Mouse (Mus musculus) limb, embryonic 12.5 days (tissue): Measurements from ENCODE around the gene Vapa. TPM values are rescaled to one million over a fixed set of nuclear protein-coding genes. Genes with fewer than 3 reads are reported as not detected.

ENCODE experiments used
- ATAC-seq: fragments of 200-750 bp; cut with Nextera tagmentation; 2 replicates; pipeline ENCODE4 v1.8.0; 2017; ENCODE audit warnings: low read depth, moderate TSS enrichment; ENCODE audit not compliant: insufficient number of reproducible peaks, insufficient read depth, low FRiP score, low TSS enrichment
- H3K27ac ChIP-seq: fragments of 300-500 bp; sonication (generic); 2 replicates; pipeline ENCODE4 v1.5.1; 2016; ENCODE audit warnings: mild to moderate bottlenecking, moderate library complexity
- H3K27me3 ChIP-seq: fragments of 300-500 bp; sonication (generic); 2 replicates; pipeline ENCODE4 v1.6.1; 2016; ENCODE audit warnings: mild to moderate bottlenecking, moderate library complexity
- H3K36me3 ChIP-seq: fragments of 300-500 bp; sonication (generic); 2 replicates; pipeline ENCODE4 v1.6.1; 2016; ENCODE audit warnings: mild to moderate bottlenecking, moderate library complexity
- H3K4me1 ChIP-seq: fragments of 300-500 bp; sonication (generic); replicated peaks from 2 replicates; pipeline ENCODE4 v1.6.1; 2016
- H3K4me2 ChIP-seq: fragments of 300-500 bp; sonication (generic); 2 replicates; pipeline ENCODE4 v1.6.1; 2016; ENCODE audit warnings: mild to moderate bottlenecking, moderate library complexity
- H3K4me3 ChIP-seq: fragments of 300-500 bp; sonication (generic); replicated peaks from 2 replicates; pipeline ENCODE4 v1.5.1; 2016; ENCODE audit warnings: mild to moderate bottlenecking
- H3K9ac ChIP-seq: fragments of 300-500 bp; sonication (generic); replicated peaks from 2 replicates; pipeline ENCODE4 v1.6.1; 2016; ENCODE audit warnings: mild to moderate bottlenecking, moderate library complexity
- H3K9me3 ChIP-seq: fragments of 300-500 bp; sonication (generic); 2 replicates; pipeline ENCODE4 v1.6.1; 2016; ENCODE audit warnings: mild to moderate bottlenecking, moderate library complexity
- WGBS: fragments of 180-500 bp; shearing (Covaris S2); methylation state at CpG from one replicate; pipeline ENCODE4 v1.1.7; 2016; 5-methylcytosine and 5-hydroxymethylcytosine counted together
- polyA plus RNA-seq: library from polyadenylated mRNA; unstranded; fragments of >200 nt; fragmentation: Nextera tagmentation; extraction: Ambion mirVana; gene quantifications from 2 replicates; pipeline ENCODE4 v1.2.1, GENCODE M21; 2016

Vapa gene
- polyA plus RNA-seq, 1 experiment from 2014 or later: 202 TPM

DNA sequence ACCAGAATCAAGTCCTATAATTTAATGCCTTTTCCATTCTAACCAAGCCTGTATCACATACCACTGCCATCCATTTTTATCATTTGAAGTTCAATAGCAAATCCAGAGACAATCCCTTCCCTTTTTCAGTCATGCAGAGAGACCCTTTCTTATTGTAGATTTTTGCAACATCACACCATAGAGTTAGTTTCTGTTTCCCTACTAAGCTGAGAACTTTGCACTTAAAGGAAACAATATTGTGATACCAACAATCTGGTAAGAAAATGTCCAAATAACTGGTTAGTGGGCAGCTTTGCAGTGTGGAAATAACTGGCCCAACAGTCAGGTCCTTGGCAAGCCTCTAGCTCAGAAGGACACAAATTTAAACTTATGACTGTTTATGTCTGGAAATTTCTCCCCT lies 8.5 kb downstream of the Vapa start:
- no peak overlapping the region for H3K4me2 ChIP-seq
- no peaks in the 10 kb centered on the region for H3K27me3 ChIP-seq
- H3K9me3 ChIP-seq: no peaks in the 10 kb centered on the region

DNA sequence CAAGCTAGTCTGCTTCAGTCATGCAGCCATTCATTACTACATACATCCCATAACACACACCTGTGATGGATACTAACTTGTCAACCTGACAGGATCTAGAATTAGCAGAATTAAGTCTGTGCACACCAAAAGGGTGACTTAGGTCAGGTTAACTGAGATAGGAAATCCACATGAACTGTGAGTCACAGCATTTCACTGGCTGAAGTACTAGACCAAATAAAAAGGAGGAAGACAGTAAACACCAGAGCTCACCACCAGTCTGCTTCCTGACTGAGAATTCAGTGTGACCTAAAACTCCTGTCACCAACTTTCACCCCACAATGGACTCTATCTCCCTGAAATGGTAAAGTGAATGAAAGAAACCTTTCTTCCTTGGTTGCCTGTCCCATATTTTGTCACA lies 9.0 kb downstream of the Vapa start:
- Histone ChIP-seq H3K27me3 (no peaks in the 10 kb centered on the region), H3K4me2 (no peak overlapping the region), H3K9ac (no peak overlapping the region), H3K4me3 (no peak overlapping the region), H3K36me3 (no peaks in the 10 kb centered on the region), H3K9me3 (no peaks in the 10 kb centered on the region), H3K27ac (no peak overlapping the region), H3K4me1 (peaks cover 43% of the 10 kb centered on the region)
- ATAC-seq: no peak

More for the DNA sequence above, 8.5 kb downstream of the Vapa start:
- H3K4me1 ChIP-seq: peaks cover 48% of the 10 kb centered on the region
- no peak for ATAC-seq
- H3K27ac ChIP-seq: no peak overlapping the region
- H3K36me3 ChIP-seq: no peaks in the 10 kb centered on the region
- H3K9ac ChIP-seq: no peak overlapping the region
- no peak overlapping the region for H3K4me3 ChIP-seq

DNA sequence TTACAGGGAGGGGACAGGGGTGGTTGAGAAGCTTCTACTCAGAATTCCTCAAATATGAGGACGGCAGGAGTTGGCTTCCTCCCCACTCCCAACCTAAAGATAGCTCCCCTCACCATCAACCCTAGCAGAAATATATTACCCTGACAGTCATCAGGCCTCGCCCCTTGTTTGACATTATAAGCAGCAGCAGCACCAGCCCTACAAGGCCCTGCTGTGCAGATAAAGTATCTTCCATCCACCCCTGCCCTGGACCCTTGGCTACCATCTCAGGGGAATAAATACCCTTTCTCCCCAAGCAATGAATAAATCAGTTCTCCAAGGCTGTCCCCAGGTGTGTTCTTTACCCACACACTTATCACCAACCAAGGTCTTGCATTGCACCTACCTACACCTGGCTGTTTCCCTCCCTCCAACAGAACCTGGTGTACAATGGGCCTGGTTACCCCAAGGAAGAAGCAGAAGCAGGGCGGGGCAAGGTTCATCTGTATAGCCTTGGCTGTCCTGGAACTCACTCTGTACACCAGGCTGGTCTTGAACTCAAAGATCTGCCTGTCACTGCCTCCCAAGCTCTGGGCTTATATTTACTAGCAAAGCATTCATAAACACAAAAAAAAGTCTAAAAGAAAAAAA lies 15.4 kb downstream of the Vapa start:
- 84% methylated on average over 3 of the region's 3 CpGs for WGBS
- Histone ChIP-seq H3K4me3 (no peak overlapping the region), H3K4me2 (no peak overlapping the region), H3K27me3 (no peaks in the 10 kb centered on the region), H3K9me3 (no peaks in the 10 kb centered on the region), H3K27ac (no peak overlapping the region), H3K4me1 (peaks cover 24% of the 10 kb centered on the region), H3K9ac (no peak overlapping the region), H3K36me3 (peaks cover 2% of the 10 kb centered on the region)
- no peak for ATAC-seq

DNA sequence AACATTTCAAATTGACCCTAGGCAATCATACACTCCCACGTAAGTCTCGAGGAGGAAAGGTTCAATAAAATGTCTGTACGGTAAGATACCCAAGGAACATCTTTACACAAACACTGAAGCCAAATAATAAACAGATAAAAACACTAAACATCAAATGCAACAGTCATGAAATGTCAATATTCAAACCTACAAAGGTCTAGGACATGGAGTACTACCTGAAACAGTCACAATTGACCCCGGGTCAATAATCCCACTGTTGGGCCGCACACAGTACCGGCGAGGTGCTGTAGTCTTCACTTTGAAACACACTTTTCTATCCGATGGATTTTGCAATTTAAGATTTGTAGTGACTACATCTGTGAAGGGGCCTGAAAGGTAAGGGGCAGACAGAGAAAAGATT lies 18.7 kb downstream of the Vapa start:
- WGBS: 96% methylated on average over 8 of the region's 8 CpGs
- H3K36me3 ChIP-seq: peaks cover 19% of the 10 kb centered on the region
- H3K9me3 ChIP-seq: no peaks in the 10 kb centered on the region

DNA sequence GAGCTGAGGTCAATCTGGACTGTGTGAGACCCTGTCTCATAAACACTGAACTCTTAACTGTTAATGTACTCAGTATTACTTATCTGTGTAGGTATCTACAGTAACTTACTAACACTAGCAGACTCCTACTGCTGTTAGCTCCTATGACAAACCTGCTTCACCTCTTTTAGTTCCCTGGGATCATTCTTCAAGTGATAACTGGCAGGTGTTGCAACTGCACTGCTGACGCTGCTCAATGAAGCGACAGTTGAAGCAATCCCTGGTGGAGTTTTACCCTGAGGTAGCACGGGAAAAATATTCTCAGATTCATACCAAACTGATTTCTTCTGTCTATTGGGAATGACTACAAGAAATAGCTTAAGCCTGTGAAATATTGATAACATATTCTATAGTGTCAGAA lies 26.5 kb downstream of the Vapa start:
- no peak overlapping the region for H3K9ac ChIP-seq
- H3K36me3 ChIP-seq: peaks cover 28% of the 10 kb centered on the region
- WGBS: 91% methylated on average over 3 of the region's 3 CpGs
- no peaks in the 10 kb centered on the region for H3K9me3 ChIP-seq
- no peak overlapping the region for H3K4me3 ChIP-seq
- H3K4me2 ChIP-seq: no peak overlapping the region
- ATAC-seq: no peak
- no peak overlapping the region for H3K27ac ChIP-seq
- H3K4me1 ChIP-seq: no peaks in the 10 kb centered on the region
- no peaks in the 10 kb centered on the region for H3K27me3 ChIP-seq

More for the DNA sequence above, 18.7 kb downstream of the Vapa start:
- Histone ChIP-seq H3K27ac (no peak overlapping the region), H3K27me3 (no peaks in the 10 kb centered on the region), H3K9ac (no peak overlapping the region), H3K4me3 (no peak overlapping the region), H3K4me2 (no peak overlapping the region), H3K4me1 (peaks cover 15% of the 10 kb centered on the region)
- no peak for ATAC-seq

DNA sequence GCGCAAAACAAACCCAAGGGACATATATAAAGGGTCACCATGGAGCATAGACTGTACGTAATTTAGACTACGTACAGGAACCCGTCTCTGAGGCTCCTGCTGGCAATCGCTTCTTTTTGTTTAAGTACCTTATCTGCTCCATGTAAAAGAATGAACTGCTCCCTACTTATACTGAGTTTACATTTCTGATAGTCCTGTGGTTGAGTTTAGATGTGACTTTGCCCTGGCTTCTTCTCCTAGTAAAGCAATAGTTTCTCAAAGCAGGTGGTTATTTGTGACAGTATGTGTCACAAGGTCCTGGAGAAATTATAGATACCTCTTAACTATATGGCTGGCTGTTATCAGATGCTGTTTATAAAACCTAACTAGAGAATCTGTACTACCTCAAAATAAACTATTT lies 31.9 kb downstream of the Vapa start:
- WGBS: 94% methylated on average over 5 of the region's 5 CpGs
- Histone ChIP-seq H3K4me1 (no peaks in the 10 kb centered on the region), H3K9me3 (no peaks in the 10 kb centered on the region), H3K36me3 (peaks cover 37% of the 10 kb centered on the region), H3K27ac (no peak overlapping the region), H3K4me2 (no peak overlapping the region), H3K9ac (no peak overlapping the region), H3K27me3 (no peaks in the 10 kb centered on the region), H3K4me3 (no peak overlapping the region)
- no peak for ATAC-seq

DNA sequence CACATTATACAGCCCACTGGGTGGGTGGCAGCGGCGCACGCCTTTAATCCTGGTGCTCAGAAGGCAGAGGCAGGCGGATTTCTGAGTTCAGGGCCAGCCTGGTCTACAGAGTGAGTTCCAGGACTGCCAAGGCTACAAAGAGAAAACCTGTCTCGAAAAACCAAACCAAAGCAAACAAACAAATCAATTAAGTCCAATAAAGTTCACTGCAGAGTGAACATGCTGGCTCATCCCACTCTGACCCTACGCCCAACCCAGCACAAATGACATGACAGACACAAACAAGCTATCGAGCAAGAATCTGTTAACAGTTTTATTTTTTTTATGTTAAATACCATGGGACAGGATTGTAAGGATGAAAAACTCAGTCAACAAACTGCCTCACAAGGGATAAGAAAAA lies 33.6 kb downstream of the Vapa start:
- no peak overlapping the region for H3K4me3 ChIP-seq
- H3K9me3 ChIP-seq: no peaks in the 10 kb centered on the region
- no peak overlapping the region for H3K9ac ChIP-seq
- H3K27ac ChIP-seq: no peak overlapping the region
- H3K4me2 ChIP-seq: no peak overlapping the region
- H3K27me3 ChIP-seq: no peaks in the 10 kb centered on the region
- 93% methylated on average over 7 of the region's 7 CpGs for WGBS
- H3K4me1 ChIP-seq: 0 out of 2 replicates have a peak, but pooled peaks cover 5% of the 10 kb centered on the region
- ATAC-seq: no peak
- H3K36me3 ChIP-seq: peaks cover 34% of the 10 kb centered on the region

DNA sequence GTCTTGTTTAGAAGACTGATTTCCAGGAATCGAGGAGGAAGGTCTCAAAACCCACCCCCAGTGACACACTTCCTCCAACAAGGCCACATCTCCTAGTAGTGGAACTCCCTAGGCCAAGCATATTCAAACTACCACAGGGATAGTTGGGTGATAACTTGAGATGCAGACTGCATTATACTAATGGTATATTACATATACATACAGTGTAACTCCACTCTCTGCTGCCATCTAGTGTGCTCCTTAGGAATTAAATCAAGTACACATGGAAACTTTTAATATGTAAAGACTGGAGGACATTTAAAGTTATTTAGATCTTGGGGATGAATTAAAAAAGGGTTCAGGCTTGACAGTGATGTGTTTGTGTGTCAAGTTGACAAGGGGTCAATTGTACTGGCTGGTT lies 38.0 kb downstream of the Vapa start:
- Histone ChIP-seq H3K27ac (no peak overlapping the region; the same call in 1 of the 2 replicates), H3K4me1 (0 out of 2 replicates have a peak, but pooled peaks cover 6% of the 10 kb centered on the region), H3K36me3 (peaks cover 18% of the 10 kb centered on the region), H3K9ac (no peak overlapping the region), H3K27me3 (no peaks in the 10 kb centered on the region), H3K9me3 (no peaks in the 10 kb centered on the region), H3K4me2 (no peak overlapping the region), H3K4me3 (no peak overlapping the region)
- 50% methylated on average over 1 of the region's 1 CpGs for WGBS
- ATAC-seq: no peak; the same call in 1 of the 2 replicates

DNA sequence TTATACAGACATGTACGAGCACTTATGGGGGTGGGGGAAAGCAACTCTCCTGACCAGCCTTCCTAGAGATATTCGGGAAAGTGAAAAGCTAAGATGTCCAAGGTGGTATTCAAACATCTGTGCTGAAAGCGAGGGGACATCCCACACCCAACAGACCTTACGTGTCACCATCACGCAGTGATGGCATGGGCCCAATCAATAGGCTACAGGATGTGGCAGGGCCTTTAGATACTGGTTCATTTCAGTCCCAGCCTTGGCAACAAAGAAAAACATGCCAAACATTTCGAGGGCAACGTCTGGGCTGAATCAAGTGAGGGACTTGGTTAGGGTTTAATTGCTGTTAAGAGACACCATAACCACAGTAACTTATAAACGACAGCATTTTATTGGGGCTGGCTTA lies 38.5 kb downstream of the Vapa start:
- no peak for ATAC-seq

DNA sequence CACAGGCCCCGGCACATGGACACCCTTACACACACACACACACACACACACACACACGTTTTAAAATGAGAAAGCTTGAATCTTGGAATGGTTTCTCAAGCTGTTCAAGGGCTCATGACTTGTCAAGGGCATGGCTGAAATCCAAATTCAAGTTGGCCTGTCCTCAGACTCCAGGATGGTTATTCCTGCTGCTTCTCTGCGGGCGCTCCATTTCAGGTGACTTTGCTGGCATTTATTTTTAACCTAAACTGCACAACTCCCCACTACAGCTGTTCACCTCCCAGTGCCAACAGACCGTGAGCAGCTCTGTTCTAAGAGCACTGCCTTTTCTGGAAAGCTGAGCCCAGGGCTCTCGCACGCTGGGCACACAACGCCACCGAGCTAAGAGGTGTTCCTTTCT lies 41.5 kb downstream of the Vapa start:
- WGBS: 85% methylated on average over 9 of the region's 9 CpGs
- Histone ChIP-seq H3K4me3 (no peak overlapping the region), H3K4me2 (no peak overlapping the region), H3K27ac (no peak overlapping the region), H3K4me1 (0 out of 2 replicates have a peak, but pooled peaks cover 6% of the 10 kb centered on the region), H3K9ac (no peak overlapping the region), H3K27me3 (no peaks in the 10 kb centered on the region), H3K36me3 (no peaks in the 10 kb centered on the region), H3K9me3 (no peaks in the 10 kb centered on the region)
- ATAC-seq: no peak

More for the DNA sequence above, 38.5 kb downstream of the Vapa start:
- H3K9me3 ChIP-seq: no peaks in the 10 kb centered on the region
- no peak overlapping the region for H3K4me2 ChIP-seq
- H3K4me3 ChIP-seq: no peak overlapping the region
- no peaks in the 10 kb centered on the region for H3K27me3 ChIP-seq
- H3K9ac ChIP-seq: no peak overlapping the region
- H3K4me1 ChIP-seq: 0 out of 2 replicates have a peak, but pooled peaks cover 6% of the 10 kb centered on the region
- 63% methylated on average over 8 of the region's 8 CpGs for WGBS
- no peak overlapping the region; the same call in 1 of the 2 replicates for H3K27ac ChIP-seq
- peaks cover 14% of the 10 kb centered on the region for H3K36me3 ChIP-seq

DNA sequence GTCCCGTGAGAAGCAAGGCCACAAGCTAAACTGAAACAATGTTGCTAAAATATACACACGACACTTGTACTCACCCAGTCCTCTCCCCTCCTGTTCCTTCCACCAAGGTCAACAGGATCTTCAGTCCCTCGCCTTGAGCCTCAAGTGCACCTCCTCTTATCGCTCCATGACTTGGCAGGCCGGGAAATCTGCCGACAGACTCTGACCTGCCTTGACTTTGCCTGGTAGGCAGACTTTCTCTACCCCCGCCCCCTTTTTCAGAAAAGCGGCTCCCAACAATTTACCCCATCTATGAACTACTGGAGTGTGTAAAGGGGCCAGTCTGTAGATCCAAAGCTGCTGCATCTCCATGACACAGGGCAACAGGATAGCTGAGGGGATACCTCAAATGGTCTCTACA lies 41.9 kb downstream of the Vapa start:
- ATAC-seq: no peak
- Histone ChIP-seq H3K4me2 (no peak overlapping the region), H3K9me3 (no peaks in the 10 kb centered on the region), H3K4me3 (no peak overlapping the region), H3K9ac (no peak overlapping the region), H3K27ac (no peak overlapping the region), H3K27me3 (no peaks in the 10 kb centered on the region), H3K36me3 (no peaks in the 10 kb centered on the region), H3K4me1 (0 out of 2 replicates have a peak, but pooled peaks cover 6% of the 10 kb centered on the region)
- 95% methylated on average over 8 of the region's 8 CpGs for WGBS

DNA sequence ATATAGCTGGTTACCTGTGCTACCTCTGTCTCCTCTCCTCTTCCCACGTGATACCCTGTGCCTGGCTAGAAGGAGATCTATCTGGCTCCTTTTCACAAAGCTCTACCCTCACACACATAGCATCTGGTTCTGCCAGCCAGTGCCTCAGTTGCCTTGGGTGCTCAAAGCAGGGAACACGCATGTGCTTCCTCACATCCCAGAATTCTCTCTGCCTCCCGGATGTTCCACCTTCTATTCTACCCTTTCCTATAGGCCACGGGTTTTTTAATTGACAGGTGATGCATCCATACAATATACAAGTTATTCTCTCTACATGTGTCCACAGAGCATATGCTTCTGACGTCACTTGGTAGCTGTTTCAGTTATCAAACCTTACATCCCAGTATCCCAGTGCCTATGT lies 49.2 kb downstream of the Vapa start:
- no peaks in the 10 kb centered on the region for H3K27me3 ChIP-seq
- no peak overlapping the region for H3K9ac ChIP-seq
- no peak overlapping the region for H3K27ac ChIP-seq
- no peaks in the 10 kb centered on the region for H3K4me1 ChIP-seq
- no peak overlapping the region for H3K4me2 ChIP-seq
- no peak; the same call in 1 of the 2 replicates for ATAC-seq
- no peaks in the 10 kb centered on the region for H3K36me3 ChIP-seq
- H3K4me3 ChIP-seq: no peak overlapping the region
- WGBS: 69% methylated on average over 5 of the region's 5 CpGs
- no peaks in the 10 kb centered on the region for H3K9me3 ChIP-seq
